Mouse (Mus musculus) bone marrow, adult 2 months (tissue): ENCODE measurements around the gene Sun1.

Experiments used
- CTCF ChIP-seq: fragments of 200-500 bp; IDR thresholded peaks from 2 replicates; pipeline ENCODE4 v1.5.1; 2011; ENCODE audit warnings: low read length, control low read depth; ENCODE audit not compliant: control insufficient read depth, insufficient read depth
- POLR2A ChIP-seq: fragments of 200-500 bp; IDR thresholded peaks from 2 replicates; pipeline ENCODE4 v1.6.1; 2011; ENCODE audit warnings: low read depth, mild to moderate bottlenecking, control low read depth, low read length, borderline replicate concordance; ENCODE audit not compliant: control insufficient read depth

DNA sequence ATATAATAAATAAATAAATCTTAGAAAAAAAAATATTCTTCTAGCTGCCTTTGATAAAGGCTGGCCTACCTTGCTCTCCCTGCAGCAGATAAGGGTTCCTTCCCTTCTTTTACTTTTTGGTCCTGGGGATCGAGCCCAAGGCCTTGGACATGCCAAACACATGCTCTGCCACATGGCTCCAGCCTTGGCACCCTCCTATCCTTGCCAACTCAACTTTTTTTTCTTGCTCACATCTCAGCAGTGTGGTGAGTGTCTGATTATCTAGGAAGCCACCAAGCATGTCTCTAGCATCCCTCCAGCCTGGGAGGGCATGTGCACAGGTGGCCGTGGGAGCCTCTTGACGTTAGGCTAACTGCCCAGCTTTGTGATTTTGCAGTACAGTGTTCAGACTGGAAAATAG lies 27.9 kb downstream of the Sun1 start:
- TF ChIP-seq CTCF (no peak), POLR2A (no peak)
